Mouse (Mus musculus) MEL (cell line): ENCODE data around the gene Nt5c2. TPM values are rescaled to one million over a fixed set of nuclear protein-coding genes. Genes with fewer than 3 reads are reported as not detected.

Experiments used
- DNase-seq: peaks from one replicate; pipeline ENCODE4 v3.0.0; 2011; ENCODE audit warnings: low read depth, low spot score
- H3K27ac ChIP-seq: 2 replicates; pipeline ENCODE4 v1.5.1; 2012; ENCODE audit warnings: low read depth, mild to moderate bottlenecking, control low read depth, low read length, moderate library complexity; ENCODE audit not compliant: control insufficient read depth
- H3K27me3 ChIP-seq, 2 experiments: fragments of 150-350 bp in 1 of 2; sonication (generic) in 1 of 2; 2 replicates each; pipeline ENCODE4 v1.6.1; 2012; ENCODE audit warnings: low read length in 2 of 2, mild to moderate bottlenecking in 2 of 2, improper control_type of control experiment in 1 of 2, moderate library complexity in 1 of 2; ENCODE audit not compliant: insufficient read depth in 2 of 2, control insufficient read depth in 1 of 2
- H3K36me3 ChIP-seq, 2 experiments: 2 replicates each; pipeline ENCODE4 v1.6.1; 2012 to 2014; ENCODE audit warnings: low read length in 2 of 2, improper control_type of control experiment in 1 of 2, inconsistent platforms in 1 of 2, mild to moderate bottlenecking in 1 of 2; ENCODE audit not compliant: insufficient read depth in 2 of 2, control insufficient read depth in 1 of 2
- H3K4me1 ChIP-seq, 2 experiments: fragments of 150-350 bp in 1 of 2; sonication (generic) in 1 of 2; 2 replicates each; pipeline ENCODE4 v1.6.1; 2012; ENCODE audit warnings: low read length in 2 of 2, improper control_type of control experiment in 1 of 2, mild to moderate bottlenecking in 1 of 2; ENCODE audit not compliant: insufficient read depth in 2 of 2, control insufficient read depth in 1 of 2
- H3K4me3 ChIP-seq, 2 experiments: fragments of 150-350 bp in 1 of 2; sonication (generic) in 1 of 2; 2 replicates each; pipeline ENCODE4 v1.5.1; 2012; ENCODE audit warnings: low read depth in 2 of 2, low read length in 2 of 2, mild to moderate bottlenecking in 2 of 2, moderate library complexity in 2 of 2, control low read depth in 1 of 2, improper control_type of control experiment in 1 of 2; ENCODE audit not compliant: control insufficient read depth in 1 of 2, insufficient read depth in 1 of 2
- H3K79me2 ChIP-seq: 2 replicates; pipeline ENCODE4 v1.6.1; 2012; ENCODE audit warnings: mild to moderate bottlenecking, low read length, moderate library complexity; ENCODE audit not compliant: control insufficient read depth, poor library complexity, insufficient read depth
- H3K9ac ChIP-seq: 2 replicates; pipeline ENCODE4 v1.6.1; 2012; ENCODE audit warnings: low read depth, mild to moderate bottlenecking, control low read depth, low read length, moderate library complexity; ENCODE audit not compliant: control insufficient read depth, poor library complexity, severe bottlenecking
- H3K9me3 ChIP-seq: fragments of 150-350 bp; sonication (generic); replicated peaks from 2 replicates; pipeline ENCODE4 v1.6.1; 2012; ENCODE audit warnings: mild to moderate bottlenecking, low read length, improper control_type of control experiment, moderate library complexity; ENCODE audit not compliant: insufficient read depth
- BHLHE40 ChIP-seq: IDR thresholded peaks from 2 replicates; pipeline ENCODE4 v1.6.1; 2012; ENCODE audit warnings: low read depth, mild to moderate bottlenecking, inconsistent platforms, low read length, improper control_type of control experiment, borderline replicate concordance
- CHD1 ChIP-seq: IDR thresholded peaks from 2 replicates; pipeline ENCODE4 v1.6.1; 2012; ENCODE audit warnings: low read depth, mild to moderate bottlenecking, inconsistent platforms, low read length, improper control_type of control experiment
- CHD2 ChIP-seq: IDR thresholded peaks from 2 replicates; pipeline ENCODE4 v1.6.1; 2011; ENCODE audit warnings: low read length, improper control_type of control experiment
- CTCF ChIP-seq, 3 experiments: IDR thresholded peaks in 2 of 3; conservative IDR thresholded peaks in 1 of 3; 2 replicates each; pipeline ENCODE4 v1.5.1; 2011 to 2012; ENCODE audit warnings: low read length in 3 of 3, low read depth in 2 of 3, mild to moderate bottlenecking in 2 of 3, improper control_type of control experiment in 1 of 3, inconsistent platforms in 1 of 3, mixed read lengths in 1 of 3, moderate library complexity in 1 of 3; ENCODE audit not compliant: control insufficient read depth in 1 of 3, insufficient read depth in 1 of 3, poor library complexity in 1 of 3, severe bottlenecking in 1 of 3
- E2F4 ChIP-seq: IDR thresholded peaks from 2 replicates; pipeline ENCODE4 v1.6.1; 2011; ENCODE audit warnings: low read depth, low read length, improper control_type of control experiment, borderline replicate concordance
- ELF1 ChIP-seq: IDR thresholded peaks from 2 replicates; pipeline ENCODE4 v1.6.1; 2014; ENCODE audit warnings: low read depth, mild to moderate bottlenecking, inconsistent platforms, low read length, improper control_type of control experiment, moderate library complexity
- EP300 ChIP-seq, 2 experiments: IDR thresholded peaks; 2 replicates each; pipeline ENCODE4 v1.6.1; 2011; ENCODE audit warnings: improper control_type of control experiment in 2 of 2, low read length in 2 of 2, low read depth in 1 of 2, mild to moderate bottlenecking in 1 of 2
- ETS1 ChIP-seq: IDR thresholded peaks from 2 replicates; pipeline ENCODE4 v1.6.1; 2012; ENCODE audit warnings: low read depth, mild to moderate bottlenecking, inconsistent platforms, low read length, improper control_type of control experiment, moderate library complexity
- GABPA ChIP-seq: IDR thresholded peaks from 2 replicates; pipeline ENCODE4 v1.6.1; 2012; ENCODE audit warnings: low read depth, mild to moderate bottlenecking, inconsistent platforms, low read length, improper control_type of control experiment, moderate library complexity
- GATA1 ChIP-seq: IDR thresholded peaks from 2 replicates; pipeline ENCODE4 v1.6.1; 2011; ENCODE audit warnings: low read depth, low read length, improper control_type of control experiment
- HCFC1 ChIP-seq: IDR thresholded peaks from 2 replicates; pipeline ENCODE4 v1.6.1; 2012; ENCODE audit warnings: low read depth, mild to moderate bottlenecking, inconsistent platforms, low read length, improper control_type of control experiment, moderate library complexity
- JUND ChIP-seq: IDR thresholded peaks from 2 replicates; pipeline ENCODE4 v1.6.1; 2011; ENCODE audit warnings: low read depth, mild to moderate bottlenecking, improper control_type of control experiment, low read length
- KAT2A ChIP-seq: conservative IDR thresholded peaks from 2 replicates; pipeline ENCODE4 v1.6.1; 2012; ENCODE audit warnings: low read depth, low read length, improper control_type of control experiment, inconsistent platforms
- MAFK ChIP-seq: IDR thresholded peaks from 2 replicates; pipeline ENCODE4 v1.6.1; 2011; ENCODE audit warnings: low read depth, mild to moderate bottlenecking, low read length, improper control_type of control experiment, borderline replicate concordance
- MAX ChIP-seq: IDR thresholded peaks from 2 replicates; pipeline ENCODE4 v1.6.1; 2011; ENCODE audit warnings: low read length, improper control_type of control experiment
- MAZ ChIP-seq: IDR thresholded peaks from 2 replicates; pipeline ENCODE4 v1.6.1; 2012; ENCODE audit warnings: low read depth, mild to moderate bottlenecking, inconsistent platforms, low read length, improper control_type of control experiment
- MEF2A ChIP-seq: IDR thresholded peaks from 2 replicates; pipeline ENCODE4 v1.6.1; 2014; ENCODE audit warnings: low read depth, mild to moderate bottlenecking, inconsistent platforms, low read length, improper control_type of control experiment; ENCODE audit not compliant: poor library complexity, insufficient replicate concordance, severe bottlenecking; ENCODE audit errors: extremely low read depth
- MXI1 ChIP-seq: IDR thresholded peaks from 2 replicates; pipeline ENCODE4 v1.6.1; 2011; ENCODE audit warnings: mild to moderate bottlenecking, low read depth, low read length, improper control_type of control experiment
- MYB ChIP-seq: IDR thresholded peaks from 2 replicates; pipeline ENCODE4 v1.6.1; 2011; ENCODE audit warnings: mild to moderate bottlenecking, low read depth, low read length, improper control_type of control experiment
- MYC ChIP-seq: IDR thresholded peaks from 2 replicates; pipeline ENCODE4 v1.6.1; 2011; ENCODE audit warnings: low read depth, mild to moderate bottlenecking, low read length, improper control_type of control experiment, moderate library complexity
- NELFE ChIP-seq: IDR thresholded peaks from 2 replicates; pipeline ENCODE4 v1.6.1; 2011; ENCODE audit warnings: low read depth, low read length, improper control_type of control experiment
- NRF1 ChIP-seq: IDR thresholded peaks from 2 replicates; pipeline ENCODE4 v1.6.1; 2014; ENCODE audit warnings: low read depth, mild to moderate bottlenecking, inconsistent platforms, low read length, improper control_type of control experiment, moderate library complexity; ENCODE audit not compliant: poor library complexity, insufficient read depth, severe bottlenecking
- POLR2A ChIP-seq, 2 experiments: IDR thresholded peaks; 2 replicates each; pipeline ENCODE4 v1.6.1; 2011 to 2012; ENCODE audit warnings: low read length in 2 of 2, mild to moderate bottlenecking in 2 of 2, control low read depth in 1 of 2, improper control_type of control experiment in 1 of 2, low read depth in 1 of 2, moderate library complexity in 1 of 2; ENCODE audit not compliant: control insufficient read depth in 1 of 2, insufficient read depth in 1 of 2, poor library complexity in 1 of 2
- POLR2AphosphoS2 ChIP-seq: IDR thresholded peaks from 2 replicates; pipeline ENCODE4 v1.6.1; 2011; ENCODE audit warnings: low read length, improper control_type of control experiment
- POLR2AphosphoS5 ChIP-seq: IDR thresholded peaks from 2 replicates; pipeline ENCODE4 v1.6.1; 2012; ENCODE audit warnings: low read depth, borderline replicate concordance, mild to moderate bottlenecking, inconsistent platforms, low read length, moderate library complexity, mixed read lengths
- RAD21 ChIP-seq: IDR thresholded peaks from 2 replicates; pipeline ENCODE4 v1.6.1; 2011; ENCODE audit warnings: mild to moderate bottlenecking, low read depth, low read length, improper control_type of control experiment
- SIN3A ChIP-seq: IDR thresholded peaks from 2 replicates; pipeline ENCODE4 v1.6.1; 2012; ENCODE audit warnings: low read length, improper control_type of control experiment, inconsistent platforms
- SMC3 ChIP-seq: IDR thresholded peaks from 2 replicates; pipeline ENCODE4 v1.6.1; 2011; ENCODE audit warnings: low read depth, low read length, improper control_type of control experiment
- TAL1 ChIP-seq: IDR thresholded peaks from 2 replicates; pipeline ENCODE4 v1.6.1; 2012; ENCODE audit warnings: mild to moderate bottlenecking, inconsistent platforms, low read length, moderate library complexity, mixed read lengths
- TBP ChIP-seq: IDR thresholded peaks from 2 replicates; pipeline ENCODE4 v1.8.0; 2011; ENCODE audit warnings: low read depth, low read length, improper control_type of control experiment
- TCF12 ChIP-seq: IDR thresholded peaks from 2 replicates; pipeline ENCODE4 v1.6.1; 2014; ENCODE audit warnings: low read depth, mild to moderate bottlenecking, inconsistent platforms, low read length, improper control_type of control experiment, moderate library complexity
- UBTF ChIP-seq: IDR thresholded peaks from 2 replicates; pipeline ENCODE4 v1.6.1; 2012; ENCODE audit warnings: low read depth, mild to moderate bottlenecking, inconsistent platforms, low read length, improper control_type of control experiment, moderate library complexity, borderline replicate concordance; ENCODE audit not compliant: insufficient read depth
- USF2 ChIP-seq, 2 experiments: IDR thresholded peaks; 2 replicates each; pipeline ENCODE4 v1.6.1; 2011 to 2012; ENCODE audit warnings: improper control_type of control experiment in 2 of 2, low read length in 2 of 2, borderline replicate concordance in 1 of 2, inconsistent platforms in 1 of 2, low read depth in 1 of 2, mild to moderate bottlenecking in 1 of 2; ENCODE audit not compliant: insufficient read depth in 1 of 2
- ZC3H11A ChIP-seq: IDR thresholded peaks from 2 replicates; pipeline ENCODE4 v1.6.1; 2012; ENCODE audit warnings: low read depth, mild to moderate bottlenecking, inconsistent platforms, low read length, improper control_type of control experiment
- ZKSCAN1 ChIP-seq: IDR thresholded peaks from 2 replicates; pipeline ENCODE4 v1.6.1; 2012; ENCODE audit warnings: low read depth, mild to moderate bottlenecking, inconsistent platforms, low read length, improper control_type of control experiment, moderate library complexity
- ZMIZ1 ChIP-seq: IDR thresholded peaks from 2 replicates; pipeline ENCODE4 v1.6.1; 2012; ENCODE audit warnings: low read depth, mild to moderate bottlenecking, inconsistent platforms, low read length, improper control_type of control experiment, moderate library complexity
- polyA plus RNA-seq, 2 experiments: library from polyadenylated mRNA; stranded (reverse) in 1 of 2; unstranded in 1 of 2; fragments of >175 nt in 1 of 2; fragments of >200 nt in 1 of 2; gene quantifications; 2 replicates each; pipeline versions ENCODE4 v1.2.1 to v1.2.4; 2012; ENCODE audit warnings: low replicate concordance in 2 of 2, low read depth in 1 of 2; ENCODE audit not compliant: insufficient read length in 2 of 2, insufficient read depth in 1 of 2, missing spikeins in 1 of 2
- total RNA-seq: library from RNA; depleted of rRNA; stranded (reverse); fragments of 300-350 nt; gene quantifications from 2 replicates; pipeline ENCODE4 v1.2.3, GENCODE M21; 2012

Gene Nt5c2
- total and polyA plus RNA-seq, 3 experiments = 64.6 to 455 (median 147) TPM

DNA sequence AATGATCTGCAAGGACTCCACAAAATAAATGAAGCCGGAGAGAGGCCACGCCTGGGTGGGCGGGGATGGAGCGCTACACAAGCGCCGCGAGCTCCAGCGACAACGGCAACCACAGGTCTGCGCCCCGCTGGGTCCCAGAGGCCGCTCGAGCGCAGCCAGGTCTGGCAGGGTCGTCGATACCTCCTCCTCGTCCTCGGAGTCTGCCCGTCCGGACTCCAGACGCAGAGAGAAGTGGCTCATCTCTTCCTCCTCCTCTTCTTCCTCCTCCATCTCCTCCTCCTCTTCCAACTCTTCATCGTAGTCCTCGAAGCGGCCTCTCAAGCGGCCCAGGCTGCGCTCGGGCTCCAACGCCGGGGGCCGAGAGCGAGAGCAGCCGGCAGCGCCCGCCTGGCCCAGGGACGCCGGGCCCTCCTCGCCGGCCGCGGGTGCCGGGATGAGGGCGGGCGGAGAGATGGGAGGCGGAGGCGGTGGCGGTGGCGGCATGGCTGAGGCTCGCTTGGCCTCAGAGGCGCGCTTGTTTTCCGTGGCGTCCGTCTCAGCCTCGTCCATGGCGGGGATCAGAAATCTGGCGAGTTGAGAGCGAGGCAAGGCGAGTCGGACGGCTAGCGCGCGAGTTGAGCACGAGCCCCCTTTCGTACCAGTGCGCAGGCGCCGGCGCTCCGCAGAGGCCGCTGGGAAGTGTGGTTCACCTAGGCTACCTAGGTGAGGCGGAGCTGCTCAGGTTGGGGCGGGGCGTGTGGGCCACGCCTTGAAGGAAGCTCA lies 35.5 kb upstream of the Nt5c2 start, which contains the start of gene Pcgf6:
Gene Pcgf6 (minus strand): TSS at position 636 of the 762 bp plus-strand sequence.
- H3K4me1 ChIP-seq = peaks cover 4 to 17% of the 10 kb centered on the region in 2 experiments
- peaks cover 20% of the 10 kb centered on the region for H3K79me2 ChIP-seq
- H3K9ac ChIP-seq = peak within 1 kb of the TSS; percentile 81
- no peaks in the 10 kb centered on the region for H3K9me3 ChIP-seq
- DNase-seq = peak; percentile 95
- H3K4me3 ChIP-seq = peak within 1 kb of the TSS; percentile 72 to 81
- H3K27ac ChIP-seq = peak within 1 kb of the TSS; percentile 63
- H3K36me3 ChIP-seq = peaks cover 5 to 17% of the 10 kb centered on the region in 2 experiments
- no peaks in the 10 kb centered on the region for H3K27me3 ChIP-seq
- peak; percentile 77 for TF ChIP-seq MYC
- TF ChIP-seq ZKSCAN1 = no peak
- TF ChIP-seq ETS1 = no peak
- TF ChIP-seq MAX = peak; percentile 91
- peak; percentile 56; the same call in 1 of the 2 replicates for TF ChIP-seq E2F4
- TF ChIP-seq JUND = no peak
- no peak for TF ChIP-seq SMC3
- TF ChIP-seq HCFC1 = peak; percentile 97
- no peak for TF ChIP-seq BHLHE40
- no peak for TF ChIP-seq CHD2
- TF ChIP-seq MEF2A = no peak
- TF ChIP-seq GABPA = no peak
- TF ChIP-seq MAZ = no peak; the same call in 1 of the 2 replicates
- peak; percentile 82 to 86 for TF ChIP-seq POLR2A (IDR thresholded peaks at IDR 0.05; ENCODE audit: control insufficient read depth in 1 of 2, insufficient read depth in 1 of 2, low read depth in 1 of 2, low read length in 2 of 2, poor library complexity in 1 of 2)
- peak; percentile 97; the same call in 1 of the 2 replicates for TF ChIP-seq UBTF
- TF ChIP-seq POLR2AphosphoS2 = peak; percentile 86
- TF ChIP-seq POLR2AphosphoS5 = no peak
- no peak for TF ChIP-seq TAL1
- peak; percentile 78 for TF ChIP-seq TBP
- peak; percentile 79 for TF ChIP-seq MXI1
- TF ChIP-seq EP300 (IDR thresholded peaks at IDR 0.05; ENCODE audit: low read depth in 1 of 2, low read length in 2 of 2) = no peak
- peak; percentile 91 for TF ChIP-seq NELFE
- no peak for TF ChIP-seq GATA1
- TF ChIP-seq RAD21 = no peak
- no peak for TF ChIP-seq MYB
- TF ChIP-seq TCF12 = peak; percentile 30; the same call in 1 of the 2 replicates
- TF ChIP-seq SIN3A = peak; percentile 88
- no peak for TF ChIP-seq USF2 (IDR thresholded peaks at IDR 0.05; ENCODE audit: borderline replicate concordance in 1 of 2, insufficient read depth in 1 of 2, low read depth in 1 of 2, low read length in 2 of 2)
- peak; percentile 96 for TF ChIP-seq NRF1
- TF ChIP-seq CTCF (IDR thresholded peaks at IDR 0.05 in 2 of 3, conservative IDR thresholded peaks at IDR 0.05 in 1 of 3; ENCODE audit: control insufficient read depth in 1 of 3, insufficient read depth in 1 of 3, low read depth in 2 of 3, low read length in 3 of 3, poor library complexity in 1 of 3, severe bottlenecking in 1 of 3) = no peak
- TF ChIP-seq CHD1 = no peak
- TF ChIP-seq MAFK = no peak
- TF ChIP-seq KAT2A = peak; percentile 80; the same call in 1 of the 2 replicates
- no peak for TF ChIP-seq ZC3H11A
- TF ChIP-seq ZMIZ1 = no peak
- no peak for TF ChIP-seq ELF1
